Mouse (Mus musculus): ENCODE results near the gene Triobp. TPM values are rescaled to one million over a fixed set of nuclear protein-coding genes. Genes with fewer than 3 reads are reported as not detected.

The Triobp gene
- polyA plus RNA-seq, 1 experiment from 2014 or later: 54.8 TPM

DNA sequence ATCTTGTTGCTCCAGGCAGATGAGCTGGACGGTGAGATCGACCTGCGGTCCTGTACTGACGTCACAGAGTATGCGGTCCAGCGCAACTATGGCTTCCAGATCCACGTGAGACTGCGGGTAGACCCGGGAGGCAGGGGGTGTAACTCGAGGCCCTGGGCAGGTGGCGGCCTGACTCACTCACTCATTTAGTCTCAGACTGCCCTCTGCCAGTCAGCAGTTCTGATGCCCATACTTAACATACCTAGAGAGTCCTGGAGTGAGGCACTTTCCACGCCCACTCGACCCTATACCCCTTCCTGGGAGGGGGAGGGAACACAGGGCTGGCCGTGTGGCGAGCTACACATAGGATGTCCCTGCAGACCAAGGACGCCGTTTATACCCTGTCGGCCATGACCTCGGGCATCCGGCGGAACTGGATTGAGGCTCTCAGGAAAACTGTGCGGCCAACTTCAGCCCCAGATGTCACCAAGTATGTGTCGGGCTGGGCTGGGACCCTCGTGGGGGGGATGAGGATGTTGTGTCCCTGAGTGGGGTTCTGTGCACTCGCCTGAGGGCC lies 43.5 kb downstream of the Triobp start:
- Histone ChIP-seq H3K4me2 (no peak overlapping the region), H3K9ac (no peak overlapping the region), H3K27ac (no peak overlapping the region), H3K36me3 (peaks cover 88% of the 10 kb centered on the region), H3K27me3 (no peaks in the 10 kb centered on the region), H3K4me3 (no peak overlapping the region), H3K9me3 (no peaks in the 10 kb centered on the region), H3K4me1 (peaks cover 28% of the 10 kb centered on the region)
- WGBS: 93% methylated on average over 25 of the region's 25 CpGs
- ATAC-seq (ENCODE audit: insufficient number of reproducible peaks, low FRiP score, low TSS enrichment, low read depth): no peak

- no peaks in the 10 kb centered on the region for H3K27me3 ChIP-seq
- H3K4me3 ChIP-seq: no peak overlapping the region
- no peak overlapping the region for H3K9ac ChIP-seq
- 94% methylated on average over 7 of the region's 7 CpGs for WGBS
- H3K9me3 ChIP-seq: no peaks in the 10 kb centered on the region
- peaks cover 93% of the 10 kb centered on the region for H3K36me3 ChIP-seq
- H3K27ac ChIP-seq: no peak overlapping the region
- H3K4me2 ChIP-seq: no peak overlapping the region
- no peak for ATAC-seq (ENCODE audit: insufficient number of reproducible peaks, low FRiP score, low TSS enrichment, low read depth)
- H3K4me1 ChIP-seq: peaks cover 16% of the 10 kb centered on the region
Measured at GRCm38 (mm10) chr15:78992235-78992634, 44.7 kb downstream of the Triobp start.

- 97% methylated on average over 24 of the region's 24 CpGs for WGBS
- Histone ChIP-seq H3K4me3 (no peak overlapping the region), H3K36me3 (peaks cover 92% of the 10 kb centered on the region)
Measured at GRCm38 (mm10) chr15:78992925-78993324, 45.4 kb downstream of the Triobp start.

DNA sequence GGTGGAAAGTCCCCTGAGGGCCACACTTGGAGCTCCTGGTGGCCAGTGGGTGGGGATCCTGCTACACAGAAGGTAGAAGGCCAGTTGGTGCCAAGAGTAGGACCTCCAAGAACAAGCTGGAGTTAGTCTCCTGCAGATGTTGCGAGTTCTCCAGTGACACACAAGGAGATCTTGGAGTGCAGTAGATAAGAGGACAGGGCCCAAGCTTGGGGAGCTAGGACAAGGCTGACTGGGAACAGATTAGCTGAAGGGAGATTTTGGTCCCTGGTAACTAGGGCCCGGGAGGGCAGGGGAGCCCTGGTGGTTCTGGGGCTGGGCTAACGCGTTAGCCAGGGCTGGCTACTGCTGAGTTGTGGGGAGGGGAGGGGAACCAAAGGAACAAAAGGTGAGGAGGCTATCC lies 48.4 kb downstream of the Triobp start:
- Histone ChIP-seq H3K4me3 (no peak overlapping the region), H3K27ac (no peak overlapping the region), H3K4me1 (0 out of 2 replicates have a peak, but pooled peaks cover 3% of the 10 kb centered on the region), H3K36me3 (peaks cover 92% of the 10 kb centered on the region), H3K4me2 (no peak overlapping the region), H3K9ac (no peak overlapping the region), H3K27me3 (no peaks in the 10 kb centered on the region), H3K9me3 (no peaks in the 10 kb centered on the region)
- ATAC-seq (ENCODE audit: insufficient number of reproducible peaks, low FRiP score, low TSS enrichment, low read depth): no peak
- 91% methylated on average over 4 of the region's 4 CpGs for WGBS

More at GRCm38 (mm10) chr15:78992925-78993324, 45.4 kb downstream of the Triobp start:
- H3K4me2 ChIP-seq: no peak overlapping the region
- H3K27me3 ChIP-seq: no peaks in the 10 kb centered on the region
- no peaks in the 10 kb centered on the region for H3K9me3 ChIP-seq
- no peak overlapping the region for H3K9ac ChIP-seq
- ATAC-seq (ENCODE audit: insufficient number of reproducible peaks, low FRiP score, low TSS enrichment, low read depth): no peak
- H3K4me1 ChIP-seq: peaks cover 10% of the 10 kb centered on the region
- no peak overlapping the region for H3K27ac ChIP-seq

DNA sequence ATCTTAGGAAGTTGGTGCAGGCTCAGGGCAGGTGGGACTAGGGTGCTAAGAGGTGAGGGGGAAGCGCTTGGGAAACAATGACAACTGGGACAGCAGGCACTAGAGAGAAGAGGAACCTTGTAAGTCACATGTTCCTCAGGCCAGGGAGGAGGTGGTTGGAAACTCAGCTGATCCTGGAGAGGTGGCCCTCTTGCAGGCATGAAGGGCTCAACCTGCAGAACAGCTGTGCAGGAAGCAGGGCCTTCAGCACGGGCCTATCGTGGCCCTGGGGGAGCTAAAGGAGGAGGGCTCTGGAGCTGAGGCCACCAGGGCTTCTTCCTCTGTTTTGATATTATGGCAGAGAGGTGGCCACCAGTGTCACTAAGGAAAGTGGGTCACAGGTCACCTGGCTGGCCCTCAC lies 49.1 kb downstream of the Triobp start:
- no peak overlapping the region for H3K4me2 ChIP-seq
- no peak overlapping the region for H3K9ac ChIP-seq
- 79% methylated on average over 3 of the region's 3 CpGs for WGBS
- H3K27ac ChIP-seq: no peak overlapping the region
- no peaks in the 10 kb centered on the region for H3K9me3 ChIP-seq
- ATAC-seq (ENCODE audit: insufficient number of reproducible peaks, low FRiP score, low TSS enrichment, low read depth): no peak
- H3K4me3 ChIP-seq: no peak overlapping the region
- H3K4me1 ChIP-seq: 0 out of 2 replicates have a peak, but pooled peaks cover 3% of the 10 kb centered on the region
- no peaks in the 10 kb centered on the region for H3K27me3 ChIP-seq
- peaks cover 92% of the 10 kb centered on the region for H3K36me3 ChIP-seq

- 58% methylated on average over 8 of the region's 8 CpGs for WGBS
- 0 out of 2 replicates have a peak, but pooled peaks cover 3% of the 10 kb centered on the region for H3K4me1 ChIP-seq
Measured at GRCm38 (mm10) chr15:78998348-78998747, 50.8 kb downstream of the Triobp start.

GRCm38 (mm10) chr15:78999586-78999985 lies 52.1 kb downstream of the Triobp start:
- no peaks in the 10 kb centered on the region for H3K9me3 ChIP-seq
- H3K9ac ChIP-seq: no peak overlapping the region
- ATAC-seq (ENCODE audit: insufficient number of reproducible peaks, low FRiP score, low TSS enrichment, low read depth): no peak
- H3K4me3 ChIP-seq: no peak overlapping the region
- H3K27me3 ChIP-seq: no peaks in the 10 kb centered on the region
- 71% methylated on average over 11 of the region's 11 CpGs for WGBS
- 0 out of 2 replicates have a peak, but pooled peaks cover 3% of the 10 kb centered on the region for H3K4me1 ChIP-seq
- no peak overlapping the region for H3K4me2 ChIP-seq
- H3K36me3 ChIP-seq: peaks cover 92% of the 10 kb centered on the region
- H3K27ac ChIP-seq: no peak overlapping the region

More at GRCm38 (mm10) chr15:78998348-78998747, 50.8 kb downstream of the Triobp start:
- H3K4me2 ChIP-seq: no peak overlapping the region
- no peak overlapping the region for H3K9ac ChIP-seq
- no peak for ATAC-seq (ENCODE audit: insufficient number of reproducible peaks, low FRiP score, low TSS enrichment, low read depth)
- peaks cover 92% of the 10 kb centered on the region for H3K36me3 ChIP-seq
- H3K27me3 ChIP-seq: no peaks in the 10 kb centered on the region
- H3K9me3 ChIP-seq: no peaks in the 10 kb centered on the region
- H3K27ac ChIP-seq: 0 out of 2 replicates have a peak overlapping the region, but pooled peaks have one; percentile 18
- H3K4me3 ChIP-seq: no peak overlapping the region

DNA sequence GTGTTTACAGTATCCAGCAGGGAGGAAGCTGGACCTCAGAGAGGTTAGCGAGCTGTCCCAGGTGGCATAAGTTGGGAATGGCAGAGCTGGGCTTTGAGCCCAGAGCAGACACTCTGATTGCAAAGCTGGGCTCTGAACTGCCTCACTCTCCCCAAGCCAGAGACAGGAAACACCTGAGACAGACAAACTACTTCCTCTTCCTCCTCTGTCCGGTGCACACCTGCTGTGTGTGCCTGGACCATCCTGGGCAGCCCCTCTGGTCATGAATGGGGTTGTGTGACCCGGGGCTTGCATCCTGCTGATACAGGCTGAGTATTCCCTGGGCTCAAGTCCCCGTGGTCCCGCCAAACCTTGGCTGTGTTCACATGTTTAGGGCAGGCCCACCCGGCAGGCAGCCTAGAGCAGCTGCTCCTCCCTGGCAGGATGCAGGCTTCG lies 52.9 kb downstream of the Triobp start:
- 0 out of 2 replicates have a peak, but pooled peaks cover 3% of the 10 kb centered on the region for H3K4me1 ChIP-seq
- no peaks in the 10 kb centered on the region for H3K9me3 ChIP-seq
- no peak overlapping the region for H3K4me2 ChIP-seq
- ATAC-seq (ENCODE audit: insufficient number of reproducible peaks, low FRiP score, low TSS enrichment, low read depth): 0 out of 2 replicates have a peak, but pooled peaks have one; percentile 49
- 74% methylated on average over 7 of the region's 7 CpGs for WGBS
- no peak overlapping the region for H3K4me3 ChIP-seq
- no peaks in the 10 kb centered on the region for H3K27me3 ChIP-seq
- no peak overlapping the region for H3K9ac ChIP-seq
- peaks cover 92% of the 10 kb centered on the region for H3K36me3 ChIP-seq
- no peak overlapping the region for H3K27ac ChIP-seq

DNA sequence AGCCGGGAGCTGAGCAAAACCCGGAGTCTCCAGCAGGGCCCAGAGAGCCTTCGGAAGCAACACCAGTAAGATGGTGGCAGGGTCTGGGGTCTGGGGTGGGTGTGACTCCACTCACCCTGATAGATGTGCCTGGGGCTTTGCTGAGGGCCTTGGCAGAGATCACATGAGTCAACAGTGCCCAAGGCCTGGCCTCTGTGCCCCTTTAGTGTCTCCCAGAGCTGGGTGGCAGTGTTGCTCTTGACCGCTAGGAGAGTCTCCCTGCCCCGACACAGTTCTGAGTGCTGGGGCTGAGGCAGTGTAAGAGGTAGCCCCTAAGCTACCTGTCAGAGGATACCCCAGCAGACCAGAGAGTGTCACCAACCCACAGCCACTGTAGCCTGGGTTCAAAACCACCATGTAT lies 54.0 kb downstream of the Triobp start:
- no peak overlapping the region for H3K27ac ChIP-seq
- no peak overlapping the region for H3K4me2 ChIP-seq
- no peaks in the 10 kb centered on the region for H3K27me3 ChIP-seq
- no peak overlapping the region for H3K9ac ChIP-seq
- H3K36me3 ChIP-seq: peaks cover 92% of the 10 kb centered on the region
- no peak for ATAC-seq (ENCODE audit: insufficient number of reproducible peaks, low FRiP score, low TSS enrichment, low read depth)
- 90% methylated on average over 5 of the region's 5 CpGs for WGBS
- no peaks in the 10 kb centered on the region for H3K9me3 ChIP-seq
- H3K4me1 ChIP-seq: 0 out of 2 replicates have a peak, but pooled peaks cover 3% of the 10 kb centered on the region
- H3K4me3 ChIP-seq: no peak overlapping the region

DNA sequence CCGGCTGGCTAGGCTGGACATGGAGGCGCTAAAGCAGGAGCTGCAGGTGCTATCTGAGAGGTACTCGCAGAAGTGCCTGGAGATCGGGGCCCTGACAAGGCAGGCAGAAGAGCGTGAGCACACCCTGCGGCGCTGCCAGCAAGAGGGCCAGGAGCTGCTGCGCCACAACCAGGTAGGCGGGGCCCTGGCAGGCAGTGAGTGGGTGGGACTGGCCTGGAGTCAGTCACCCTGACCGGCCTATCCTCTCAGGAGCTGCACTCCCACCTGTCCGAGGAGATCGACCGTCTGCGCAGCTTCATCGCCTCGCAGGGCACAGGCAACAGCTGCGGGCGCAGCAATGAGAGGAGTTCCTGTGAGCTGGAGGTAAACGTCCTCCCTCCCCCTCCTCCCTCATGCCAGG lies 54.5 kb downstream of the Triobp start:
- Histone ChIP-seq H3K4me2 (no peak overlapping the region), H3K4me1 (0 out of 2 replicates have a peak, but pooled peaks cover 3% of the 10 kb centered on the region), H3K27ac (no peak overlapping the region), H3K9me3 (no peaks in the 10 kb centered on the region), H3K9ac (no peak overlapping the region), H3K27me3 (no peaks in the 10 kb centered on the region), H3K4me3 (no peak overlapping the region), H3K36me3 (peaks cover 94% of the 10 kb centered on the region)
- 44% methylated on average over 19 of the region's 19 CpGs for WGBS
- ATAC-seq (ENCODE audit: insufficient number of reproducible peaks, low FRiP score, low TSS enrichment, low read depth): no peak

- peaks cover 92% of the 10 kb centered on the region for H3K36me3 ChIP-seq
- WGBS: 90% methylated on average over 3 of the region's 3 CpGs
- H3K27ac ChIP-seq: no peak overlapping the region
Measured at GRCm38 (mm10) chr15:79003079-79003478, 55.6 kb downstream of the Triobp start.

DNA sequence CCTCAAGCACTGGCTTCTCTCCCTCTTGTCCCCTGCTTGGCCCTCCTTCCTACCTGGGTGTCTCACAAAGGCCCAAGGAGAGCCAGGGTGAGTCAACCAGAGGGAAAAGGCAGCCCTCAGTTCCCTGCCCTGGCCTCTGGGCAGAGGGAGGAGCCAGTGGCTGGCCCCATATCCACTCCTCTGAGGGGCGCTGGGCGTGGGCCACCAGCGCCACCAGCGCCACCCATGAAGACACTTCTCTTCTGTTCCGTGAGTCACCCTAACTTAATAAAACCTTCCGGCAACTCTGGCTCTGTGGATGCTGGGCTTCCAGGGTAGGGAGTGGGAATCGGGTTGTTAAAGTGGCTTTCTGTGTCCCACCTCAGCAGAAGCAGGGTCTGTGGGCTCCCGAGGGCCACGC lies 58.1 kb downstream of the Triobp start:
- no peak overlapping the region for H3K4me2 ChIP-seq
- no peak overlapping the region for H3K4me3 ChIP-seq
- peak overlapping the region; percentile 43; the same call in 1 of the 2 replicates for H3K27ac ChIP-seq
- WGBS: 86% methylated on average over 9 of the region's 9 CpGs
- ATAC-seq (ENCODE audit: insufficient number of reproducible peaks, low FRiP score, low TSS enrichment, low read depth): no peak
- H3K27me3 ChIP-seq: no peaks in the 10 kb centered on the region
- H3K4me1 ChIP-seq: no peaks in the 10 kb centered on the region; the same call in 1 of the 2 replicates
- H3K36me3 ChIP-seq: peaks cover 68% of the 10 kb centered on the region
- H3K9me3 ChIP-seq: no peaks in the 10 kb centered on the region
- H3K9ac ChIP-seq: no peak overlapping the region

More at GRCm38 (mm10) chr15:79003079-79003478, 55.6 kb downstream of the Triobp start:
- H3K9me3 ChIP-seq: no peaks in the 10 kb centered on the region
- 0 out of 2 replicates have a peak, but pooled peaks cover 3% of the 10 kb centered on the region for H3K4me1 ChIP-seq
- H3K9ac ChIP-seq: no peak overlapping the region
- no peak overlapping the region for H3K4me3 ChIP-seq
- H3K4me2 ChIP-seq: no peak overlapping the region
- ATAC-seq (ENCODE audit: insufficient number of reproducible peaks, low FRiP score, low TSS enrichment, low read depth): no peak
- no peaks in the 10 kb centered on the region for H3K27me3 ChIP-seq
